Mouse (Mus musculus) neural tube, embryonic 11.5 days (tissue): ENCODE measurements around the gene Ocrl. TPM values are rescaled to one million over a fixed set of nuclear protein-coding genes. Genes with fewer than 3 reads are reported as not detected.

Source experiments
- ATAC-seq: fragments of 200-750 bp; cut with Nextera tagmentation; 2 replicates; pipeline ENCODE4 v1.8.0; 2017; ENCODE audit warnings: moderate number of reproducible peaks, mild to moderate bottlenecking, moderate TSS enrichment, moderate library complexity; ENCODE audit not compliant: insufficient read depth, low FRiP score, low TSS enrichment
- DNase-seq: peaks from one replicate; pipeline ENCODE4 v3.0.0-alpha.2; 2015; ENCODE audit warnings: low spot score
- H3K27ac ChIP-seq: fragments of 300-500 bp; sonication (generic); 2 replicates; pipeline ENCODE4 v1.5.1; 2014; ENCODE audit warnings: low read depth, mild to moderate bottlenecking, low read length
- H3K27me3 ChIP-seq: fragments of 300-500 bp; sonication (generic); 2 replicates; pipeline ENCODE4 v1.6.1; 2014; ENCODE audit warnings: mild to moderate bottlenecking, low read length, mixed read lengths; ENCODE audit not compliant: control insufficient read depth, insufficient read depth
- H3K36me3 ChIP-seq: fragments of 300-500 bp; sonication (generic); 2 replicates; pipeline ENCODE4 v1.6.1; 2014; ENCODE audit warnings: mild to moderate bottlenecking, low read length, moderate library complexity, mixed read lengths; ENCODE audit not compliant: control insufficient read depth, insufficient read depth
- H3K4me1 ChIP-seq: fragments of 300-500 bp; sonication (generic); 2 replicates; pipeline ENCODE4 v1.6.1; 2014; ENCODE audit warnings: low read length, mixed read lengths; ENCODE audit not compliant: control insufficient read depth, insufficient read depth
- H3K4me2 ChIP-seq: fragments of 300-500 bp; sonication (generic); 2 replicates; pipeline ENCODE4 v1.6.1; 2014; ENCODE audit warnings: low read depth, mild to moderate bottlenecking, moderate library complexity
- H3K4me3 ChIP-seq: fragments of 300-500 bp; sonication (generic); 2 replicates; pipeline ENCODE4 v1.5.1; 2014; ENCODE audit warnings: low read depth, low read length
- H3K9ac ChIP-seq: fragments of 300-500 bp; sonication (generic); 2 replicates; pipeline ENCODE4 v1.6.1; 2014; ENCODE audit warnings: mild to moderate bottlenecking, low read length
- H3K9me3 ChIP-seq: fragments of 300-500 bp; sonication (generic); 2 replicates; pipeline ENCODE4 v1.6.1; 2016; ENCODE audit warnings: low read length; ENCODE audit not compliant: control insufficient read depth
- WGBS: fragments of 180-500 bp; shearing (Covaris S2); extraction: QIAGEN DNeasy Blood & Tissue Kit; methylation state at CpG from one replicate; pipeline ENCODE4 v1.1.7; 2014; 5-methylcytosine and 5-hydroxymethylcytosine counted together
- polyA plus RNA-seq: library from polyadenylated mRNA; unstranded; fragments of >200 nt; fragmentation: Nextera tagmentation; extraction: Ambion mirVana; gene quantifications from 2 replicates; pipeline ENCODE4 v1.2.1, GENCODE M21; 2014

The Ocrl gene
- polyA plus RNA-seq, 1 experiment from 2014 or later: 20.8 TPM

DNA sequence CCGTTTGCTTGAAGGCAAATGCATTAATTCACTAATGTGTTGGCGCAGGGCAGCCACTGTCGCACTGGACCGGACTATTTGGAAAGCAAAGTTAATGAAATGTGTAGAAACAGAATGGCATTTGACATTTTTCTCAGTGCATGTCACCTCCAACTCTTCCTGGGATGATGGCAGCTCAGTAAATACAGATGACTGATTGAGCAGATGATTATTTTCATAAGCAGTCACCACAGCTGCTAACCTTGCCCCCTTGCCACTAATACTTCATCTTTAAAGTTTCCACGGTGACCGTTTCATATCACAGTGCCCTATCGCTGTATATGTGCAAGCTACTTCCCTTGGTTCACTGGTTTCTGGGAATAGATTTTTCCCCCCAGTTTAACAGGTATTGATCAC is 1.4 kb downstream of the Ocrl start:
- 85% methylated on average over 7 of the region's 7 CpGs for WGBS

DNA sequence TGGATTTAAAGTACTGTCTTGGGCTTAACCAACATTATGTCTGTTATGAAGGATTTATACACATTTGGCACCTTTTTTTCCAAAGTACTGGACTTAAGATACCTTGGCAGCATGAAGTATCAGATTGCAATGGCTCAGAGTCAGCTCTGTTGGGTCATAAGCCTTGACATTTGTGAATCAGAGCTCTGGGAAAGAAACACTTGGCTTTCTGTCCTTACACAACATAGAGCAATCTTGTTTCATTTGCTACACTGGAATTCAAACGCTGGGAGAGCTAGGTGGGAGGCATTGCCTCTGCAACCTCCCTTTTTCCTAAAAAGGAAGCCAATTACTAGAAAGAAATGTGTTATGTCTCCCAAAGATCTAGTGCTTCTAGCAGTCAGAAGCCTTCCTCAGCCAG is 4.6 kb downstream of the Ocrl start:
- H3K9me3 ChIP-seq: no peaks in the 10 kb centered on the region
- DNase-seq (no peak), ATAC-seq (no peak)
- no peak overlapping the region for H3K27ac ChIP-seq
- H3K9ac ChIP-seq: no peak overlapping the region
- no peaks in the 10 kb centered on the region for H3K36me3 ChIP-seq
- WGBS: 91% methylated on average over 1 of the region's 1 CpGs
- no peaks in the 10 kb centered on the region for H3K27me3 ChIP-seq
- no peak overlapping the region for H3K4me3 ChIP-seq
- H3K4me2 ChIP-seq: no peak overlapping the region
- H3K4me1 ChIP-seq: no peaks in the 10 kb centered on the region

More for the DNA sequence above, 1.4 kb downstream of the Ocrl start:
- Histone ChIP-seq H3K9me3 (no peaks in the 10 kb centered on the region), H3K9ac (no peak overlapping the region), H3K27ac (no peak overlapping the region), H3K4me3 (no peak overlapping the region), H3K36me3 (no peaks in the 10 kb centered on the region), H3K4me1 (no peaks in the 10 kb centered on the region), H3K4me2 (no peak overlapping the region), H3K27me3 (no peaks in the 10 kb centered on the region)
- ATAC-seq: no peak
- no peak for DNase-seq

DNA sequence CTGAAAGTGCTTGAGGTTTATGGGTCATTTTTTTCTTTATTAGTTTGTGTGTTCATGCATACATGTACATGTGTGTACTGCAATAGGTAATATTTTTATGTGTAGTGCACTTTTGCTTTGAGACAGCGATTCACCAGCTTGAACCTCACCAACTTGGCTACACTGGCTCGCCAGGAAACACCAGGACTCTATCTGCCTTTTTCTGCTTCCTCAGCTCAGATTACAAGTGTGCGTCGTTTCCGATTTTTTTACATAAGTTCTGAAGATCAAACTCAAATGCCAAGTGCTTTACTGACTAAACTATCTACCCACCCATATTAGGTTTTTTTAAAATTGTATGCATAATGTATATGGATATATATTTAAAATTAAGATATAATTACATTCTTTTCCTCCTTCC is 8.4 kb downstream of the Ocrl start:
- WGBS: 88% methylated on average over 5 of the region's 5 CpGs

DNA sequence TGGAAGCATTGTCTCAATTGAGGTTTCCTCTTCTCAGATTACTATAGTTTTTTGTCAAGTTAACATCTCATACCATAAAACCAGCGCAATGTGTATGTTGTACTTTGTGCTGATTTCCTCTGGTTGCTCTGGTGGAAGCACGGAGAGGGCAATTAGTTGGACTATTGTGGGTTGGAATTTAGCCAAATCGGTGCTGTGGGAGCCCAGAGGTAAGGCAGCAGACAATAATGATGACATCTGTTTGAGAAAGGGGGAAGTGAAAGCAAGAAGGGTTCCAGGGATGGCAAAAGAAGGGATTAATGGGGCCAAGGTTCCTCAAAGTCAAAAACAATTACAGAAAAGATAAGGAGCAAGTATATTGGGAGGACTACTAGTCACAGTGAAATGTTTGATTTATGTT is 15.8 kb downstream of the Ocrl start:
- no peaks in the 10 kb centered on the region for H3K9me3 ChIP-seq
- H3K9ac ChIP-seq: no peak overlapping the region
- 75% methylated on average over 3 of the region's 3 CpGs for WGBS
- no peak overlapping the region for H3K4me2 ChIP-seq
- no peaks in the 10 kb centered on the region for H3K4me1 ChIP-seq
- no peak for ATAC-seq
- DNase-seq: no peak
- H3K36me3 ChIP-seq: no peaks in the 10 kb centered on the region
- H3K4me3 ChIP-seq: no peak overlapping the region
- H3K27ac ChIP-seq: no peak overlapping the region
- H3K27me3 ChIP-seq: no peaks in the 10 kb centered on the region

More for the DNA sequence above, 8.4 kb downstream of the Ocrl start:
- Histone ChIP-seq H3K4me1 (no peaks in the 10 kb centered on the region), H3K9me3 (no peaks in the 10 kb centered on the region), H3K27ac (no peak overlapping the region), H3K4me3 (no peak overlapping the region), H3K36me3 (no peaks in the 10 kb centered on the region), H3K9ac (no peak overlapping the region), H3K27me3 (no peaks in the 10 kb centered on the region), H3K4me2 (no peak overlapping the region)
- ATAC-seq: no peak
- DNase-seq: no peak

DNA sequence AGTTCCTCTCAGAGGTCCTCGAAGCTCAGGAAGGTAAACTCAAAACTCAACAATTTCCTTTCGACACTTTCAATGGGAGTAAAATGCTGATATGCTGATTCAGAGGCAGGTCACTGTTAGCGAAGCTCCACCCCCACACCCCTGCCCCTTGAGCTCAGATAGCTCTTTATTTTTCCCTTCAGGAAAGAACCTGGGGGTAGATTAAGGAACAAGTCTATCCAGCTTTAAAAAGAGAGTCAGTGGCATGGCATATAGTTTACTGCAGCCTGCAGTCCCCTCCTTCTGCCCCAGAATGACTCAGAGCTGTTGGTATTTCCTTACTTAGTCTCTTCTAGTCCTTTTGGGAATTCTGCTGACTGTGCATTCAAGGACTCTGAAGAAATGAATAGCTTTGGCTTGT is 18.3 kb downstream of the Ocrl start:
- Histone ChIP-seq H3K4me3 (no peak overlapping the region), H3K27ac (no peak overlapping the region), H3K9me3 (no peaks in the 10 kb centered on the region), H3K36me3 (no peaks in the 10 kb centered on the region), H3K9ac (no peak overlapping the region), H3K4me1 (no peaks in the 10 kb centered on the region), H3K4me2 (no peak overlapping the region), H3K27me3 (no peaks in the 10 kb centered on the region)
- DNase-seq (no peak), ATAC-seq (no peak)
- 74% methylated on average over 3 of the region's 3 CpGs for WGBS

DNA sequence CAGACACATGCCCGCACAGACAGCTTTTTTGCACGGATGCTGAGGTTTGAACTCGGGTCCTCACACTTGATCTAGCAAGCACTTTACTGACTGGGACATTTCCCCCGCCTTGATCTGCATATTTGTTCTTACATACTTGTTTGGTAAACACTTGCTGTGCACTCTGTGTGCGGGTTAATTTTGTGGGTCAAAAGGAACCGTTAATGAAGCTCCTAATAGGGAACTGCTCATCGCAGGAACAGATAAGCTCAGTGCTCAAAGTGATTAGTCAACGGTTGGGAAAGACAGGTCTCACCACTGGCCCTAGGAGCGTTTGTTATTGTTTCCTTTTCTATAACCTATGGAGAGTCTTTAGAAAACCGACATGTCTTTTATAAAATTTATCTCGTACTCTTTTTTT is 22.2 kb downstream of the Ocrl start:
- ATAC-seq (no peak), DNase-seq (no peak)
- no peak overlapping the region for H3K4me2 ChIP-seq
- no peaks in the 10 kb centered on the region for H3K4me1 ChIP-seq
- H3K4me3 ChIP-seq: no peak overlapping the region
- H3K27ac ChIP-seq: no peak overlapping the region
- no peaks in the 10 kb centered on the region for H3K36me3 ChIP-seq
- WGBS: 90% methylated on average over 11 of the region's 11 CpGs
- H3K27me3 ChIP-seq: no peaks in the 10 kb centered on the region
- no peak overlapping the region for H3K9ac ChIP-seq
- H3K9me3 ChIP-seq: no peaks in the 10 kb centered on the region

DNA sequence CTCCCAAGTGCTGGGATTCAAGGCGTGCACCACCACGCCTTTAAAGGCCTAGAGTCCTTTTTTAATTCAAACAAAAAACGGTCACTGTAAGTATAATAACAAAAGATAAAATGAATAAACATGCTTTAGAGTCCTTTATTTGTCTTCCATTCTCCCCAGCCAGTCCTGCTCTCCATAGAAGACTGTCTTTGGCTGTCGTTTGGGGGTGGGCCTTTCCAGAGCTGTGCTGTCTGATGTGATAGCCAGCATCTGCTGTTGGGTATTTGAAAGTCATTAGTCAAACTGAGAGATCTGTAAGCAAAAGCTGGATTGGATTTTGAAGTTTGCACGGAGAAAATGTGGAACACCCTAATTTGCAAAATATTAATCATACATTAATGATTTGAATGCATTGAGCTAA is 24.7 kb downstream of the Ocrl start:
- Histone ChIP-seq H3K36me3 (no peaks in the 10 kb centered on the region), H3K9ac (no peak overlapping the region), H3K27ac (no peak overlapping the region), H3K4me3 (no peak overlapping the region), H3K9me3 (no peaks in the 10 kb centered on the region), H3K4me1 (no peaks in the 10 kb centered on the region), H3K4me2 (no peak overlapping the region), H3K27me3 (no peaks in the 10 kb centered on the region)
- 81% methylated on average over 5 of the region's 5 CpGs for WGBS
- ATAC-seq: no peak
- no peak for DNase-seq

DNA sequence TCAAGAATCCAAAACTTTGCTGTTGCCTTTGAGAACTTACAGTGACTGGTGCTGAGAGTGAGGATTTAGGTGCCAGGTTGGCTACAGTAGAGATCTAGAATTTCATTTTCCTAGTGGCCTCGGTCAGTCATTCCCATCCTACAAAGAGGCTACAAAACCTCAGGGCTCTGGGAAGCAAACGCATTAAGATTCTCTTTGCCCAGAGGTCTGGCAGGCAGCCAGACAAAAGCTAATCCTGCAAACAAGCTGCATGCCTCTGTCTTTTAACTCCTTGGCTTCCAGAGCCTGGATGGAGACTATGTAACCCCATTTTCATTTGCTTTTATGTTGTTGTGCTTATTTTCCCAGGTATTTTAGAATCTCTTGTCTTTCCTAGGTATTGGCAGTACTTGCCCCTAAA is 25.6 kb downstream of the Ocrl start:
- Histone ChIP-seq H3K4me1 (no peaks in the 10 kb centered on the region), H3K27ac (no peak overlapping the region), H3K27me3 (no peaks in the 10 kb centered on the region), H3K4me3 (no peak overlapping the region), H3K9me3 (no peaks in the 10 kb centered on the region), H3K9ac (no peak overlapping the region), H3K36me3 (no peaks in the 10 kb centered on the region), H3K4me2 (no peak overlapping the region)
- DNase-seq (peak; percentile 23), ATAC-seq (no peak)
- WGBS: 54% methylated on average over 2 of the region's 2 CpGs

DNA sequence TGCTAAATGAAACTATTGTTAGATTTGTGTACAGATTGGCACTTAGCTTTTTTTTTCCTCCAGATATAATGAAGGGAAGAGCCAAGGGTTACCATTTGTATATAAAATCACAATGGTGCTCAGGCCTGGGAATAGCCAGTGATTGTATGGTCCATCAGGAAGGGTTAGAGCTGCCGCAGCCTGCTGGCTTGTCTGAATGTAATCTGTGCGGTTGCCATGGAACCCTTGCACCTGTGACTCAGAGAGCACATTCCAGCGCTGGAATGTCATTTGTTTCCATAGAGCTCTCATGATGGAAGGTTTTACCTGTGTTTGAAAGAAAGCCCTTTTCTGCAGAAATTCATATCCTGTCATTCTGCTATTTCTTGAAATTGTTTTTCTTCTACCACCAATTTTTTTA is 37.5 kb downstream of the Ocrl start:
- Histone ChIP-seq H3K9ac (no peak overlapping the region), H3K27me3 (no peaks in the 10 kb centered on the region), H3K4me2 (no peak overlapping the region), H3K36me3 (no peaks in the 10 kb centered on the region), H3K4me1 (no peaks in the 10 kb centered on the region), H3K9me3 (no peaks in the 10 kb centered on the region), H3K4me3 (no peak overlapping the region), H3K27ac (no peak overlapping the region)
- DNase-seq (peak; percentile 14), ATAC-seq (no peak)
- WGBS: 52% methylated on average over 3 of the region's 3 CpGs
